Mouse (Mus musculus) left cerebral cortex, adult 11 months (tissue): ENCODE measurements at regions not wholly inside any gene's neighbourhood (a gene's known extent, or its start where the extent isn't known, plus 50 kb on each side); places are given as distances from the start of the nearest gene placed in this dataset.

Experiments used
- DNase-seq: peaks from one replicate; pipeline ENCODE4 v3.0.0; 2022; ENCODE audit warnings: low spot score

GRCm38 (mm10) chr16:78156138-78156875 is 145.0 kb upstream of the Cxadr start:
- peak; percentile 57 for DNase-seq

GRCm38 (mm10) chr16:78153899-78154605 is 147.2 kb upstream of the Cxadr start:
- DNase-seq = no peak

GRCm38 (mm10) chr16:78144146-78144545 is 157.1 kb upstream of the Cxadr start:
- DNase-seq = peak; percentile 6

GRCm38 (mm10) chr16:78135501-78135900 is 165.8 kb upstream of the Cxadr start:
- no peak for DNase-seq

GRCm38 (mm10) chr16:78134531-78134930 is 166.8 kb upstream of the Cxadr start:
- no peak for DNase-seq

GRCm38 (mm10) chr16:78121668-78122067 is 179.6 kb upstream of the Cxadr start:
- DNase-seq = no peak

- DNase-seq = no peak
Measured at GRCm38 (mm10) chr16:78120346-78120899, 180.9 kb upstream of the Cxadr start.

GRCm38 (mm10) chr16:78104246-78104645 is 197.0 kb upstream of the Cxadr start:
- DNase-seq = no peak

GRCm38 (mm10) chr16:78101415-78102326 is 199.6 kb upstream of the Cxadr start:
- no peak for DNase-seq

GRCm38 (mm10) chr16:78099842-78100241 is 201.4 kb upstream of the Cxadr start:
- no peak for DNase-seq

GRCm38 (mm10) chr16:78099114-78099513 is 202.2 kb upstream of the Cxadr start:
- no peak for DNase-seq

- no peak for DNase-seq
Measured at GRCm38 (mm10) chr16:78098555-78098954, 202.7 kb upstream of the Cxadr start.

GRCm38 (mm10) chr16:78096571-78096970 is 204.7 kb upstream of the Cxadr start:
- DNase-seq = no peak

GRCm38 (mm10) chr16:78090155-78090554 is 211.1 kb upstream of the Cxadr start:
- no peak for DNase-seq

GRCm38 (mm10) chr16:78067532-78068118 is 233.7 kb upstream of the Cxadr start:
- DNase-seq = no peak

- DNase-seq = no peak
Measured at GRCm38 (mm10) chr16:78060516-78060915, 240.8 kb upstream of the Cxadr start.

- no peak for DNase-seq
Measured at GRCm38 (mm10) chr16:78057549-78057948, 243.7 kb upstream of the Cxadr start.

GRCm38 (mm10) chr16:78052133-78052532 is 249.2 kb upstream of the Cxadr start:
- no peak for DNase-seq

- DNase-seq = no peak
Measured at GRCm38 (mm10) chr16:78040149-78040920, 261.0 kb upstream of the Cxadr start.

GRCm38 (mm10) chr16:78019605-78020285 is 281.5 kb upstream of the Cxadr start:
- no peak for DNase-seq
